Mouse (Mus musculus) left cerebral cortex, postnatal 36 days (tissue): ENCODE measurements around the gene Ism2. TPM values are rescaled to one million over a fixed set of nuclear protein-coding genes. Genes with fewer than 3 reads are reported as not detected.

Source experiments
- DNase-seq, 2 experiments: peaks; one replicate each; pipeline ENCODE4 v3.0.0; 2021 to 2022; ENCODE audit warnings: low spot score in 2 of 2, mixed read lengths in 1 of 2
- intact Hi-C: fragments of 180-260 bp; cut with DNase I; formaldehyde crosslinking; loops from one replicate; pipeline ENCODE4 v1.15.1; 2025
- microRNA-seq: library from miRNA; unstranded; fragments of <30 nt; microRNA quantifications from one replicate; pipeline ENCODE4 v1.2.0, GENCODE M21; 2022
- total RNA-seq, 2 experiments: library from RNA; stranded (reverse); gene quantifications; 2 replicates each; pipeline ENCODE4 v1.2.3; 2021

Gene Ism2
- total RNA-seq, 2 experiments from 2014 or later = 0.32 TPM; not detected in 1

DNA sequence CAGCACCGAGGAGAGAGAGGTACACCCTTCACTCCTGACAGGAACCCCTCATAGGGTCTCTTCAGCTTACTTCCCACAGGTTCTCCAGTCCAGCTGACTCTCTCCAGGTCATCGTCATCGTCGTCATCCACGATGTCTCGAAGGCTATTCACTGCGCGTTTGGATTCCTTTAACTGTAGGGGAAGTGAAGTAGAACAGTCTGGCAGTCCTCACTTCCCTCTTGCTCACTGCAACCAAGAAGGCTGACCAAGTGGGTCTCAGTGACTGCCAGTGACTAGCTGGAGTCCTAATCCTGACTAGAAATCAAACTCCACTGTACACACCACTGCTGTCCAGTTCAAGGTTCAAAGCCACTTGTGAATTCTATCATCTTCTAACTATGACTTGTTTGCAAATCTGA, 38.9 kb downstream of the Ism2 start:
- DNase-seq = no peak
- intact Hi-C loops = loop anchor here (10.0 kb wide), 1 partner anchor 74 kb away; no protein-coding TSS in a partner anchor

DNA sequence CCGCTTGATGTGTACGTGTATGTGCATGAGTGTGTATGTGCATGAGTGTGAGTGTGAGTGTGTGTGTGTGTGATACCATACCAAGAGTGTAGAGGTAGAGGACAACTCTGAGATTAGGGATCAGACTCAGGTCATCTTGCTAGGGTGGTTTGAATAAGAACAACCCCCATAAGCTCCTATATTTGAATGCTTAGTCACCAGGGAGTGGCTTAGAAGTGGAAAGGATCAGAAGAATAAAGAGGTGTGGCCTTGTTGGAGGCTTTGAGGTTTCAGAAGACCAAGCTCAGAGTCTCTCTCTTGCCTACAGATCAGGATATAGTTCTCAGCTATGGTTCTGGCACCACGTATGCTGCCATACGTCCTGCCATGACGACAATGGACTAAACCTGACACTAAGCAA, 42.9 kb downstream of the Ism2 start:
- intact Hi-C loops = no loop called here
- DNase-seq = no peak

DNA sequence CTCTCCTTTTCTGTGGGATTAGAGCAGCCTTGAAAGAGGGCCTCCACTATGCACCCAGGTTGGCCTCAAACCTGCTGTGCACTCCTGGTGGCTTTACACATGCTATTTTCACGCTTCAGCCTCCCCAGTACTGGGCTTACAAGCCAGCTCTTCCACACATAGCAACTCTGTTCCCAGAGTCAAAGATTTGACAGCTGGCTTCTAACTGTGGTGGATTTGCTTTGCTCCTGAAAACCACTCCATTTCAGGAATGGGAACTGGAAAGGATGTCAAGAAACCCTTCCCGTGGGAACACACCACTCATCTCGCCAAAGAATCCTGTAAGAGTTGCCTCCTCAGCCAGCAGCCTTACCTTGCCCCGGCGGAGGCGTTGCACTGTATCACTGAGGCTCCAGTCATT, 45.6 kb downstream of the Ism2 start:
- DNase-seq = no peak
- intact Hi-C loops = no loop called here

DNA sequence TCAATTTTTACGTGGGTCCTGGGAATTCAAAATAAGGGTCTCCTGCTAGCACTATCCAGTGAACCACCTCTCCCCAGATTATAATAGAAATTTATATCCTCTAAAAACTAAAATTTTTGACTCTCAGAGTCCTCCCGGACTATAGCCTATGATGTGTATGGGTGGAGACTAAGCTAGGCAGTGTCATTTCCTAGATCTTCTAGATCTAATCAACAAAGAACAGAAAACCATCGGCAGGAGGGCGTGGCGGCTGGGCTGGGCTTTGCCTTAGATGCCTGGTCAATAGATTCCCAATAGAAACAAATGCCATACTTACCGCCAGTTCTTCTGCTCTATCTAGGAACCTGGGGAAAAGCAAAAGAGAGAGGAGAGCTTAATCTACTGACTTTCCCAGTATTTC, 49.3 kb downstream of the Ism2 start:
- no peak for DNase-seq
- intact Hi-C loops = no loop called here

DNA sequence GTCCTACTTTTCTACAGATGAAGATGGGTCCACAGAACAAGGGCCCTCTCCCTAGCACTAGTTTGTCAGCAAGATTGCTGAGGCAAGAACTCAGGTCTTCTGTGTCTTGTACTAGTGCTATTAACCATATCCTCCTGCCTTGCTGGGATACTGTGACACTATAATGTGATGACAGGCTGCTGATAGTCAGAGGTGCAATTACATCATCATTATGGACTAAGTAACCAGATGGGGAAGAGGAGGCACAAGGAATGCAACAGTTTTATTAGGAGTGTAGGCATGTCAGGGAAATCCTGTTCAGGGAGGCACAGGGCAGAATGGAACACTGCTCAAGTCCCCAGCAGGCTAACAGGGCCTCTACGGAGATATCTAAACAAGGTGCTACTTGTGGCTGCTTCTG, 60.9 kb downstream of the Ism2 start, which contains the start of gene Noxred1:
TSS of gene Noxred1 (minus strand) at position 101 of the 400 bp plus-strand sequence.
- intact Hi-C loops = no loop called here
- DNase-seq = no peak

DNA sequence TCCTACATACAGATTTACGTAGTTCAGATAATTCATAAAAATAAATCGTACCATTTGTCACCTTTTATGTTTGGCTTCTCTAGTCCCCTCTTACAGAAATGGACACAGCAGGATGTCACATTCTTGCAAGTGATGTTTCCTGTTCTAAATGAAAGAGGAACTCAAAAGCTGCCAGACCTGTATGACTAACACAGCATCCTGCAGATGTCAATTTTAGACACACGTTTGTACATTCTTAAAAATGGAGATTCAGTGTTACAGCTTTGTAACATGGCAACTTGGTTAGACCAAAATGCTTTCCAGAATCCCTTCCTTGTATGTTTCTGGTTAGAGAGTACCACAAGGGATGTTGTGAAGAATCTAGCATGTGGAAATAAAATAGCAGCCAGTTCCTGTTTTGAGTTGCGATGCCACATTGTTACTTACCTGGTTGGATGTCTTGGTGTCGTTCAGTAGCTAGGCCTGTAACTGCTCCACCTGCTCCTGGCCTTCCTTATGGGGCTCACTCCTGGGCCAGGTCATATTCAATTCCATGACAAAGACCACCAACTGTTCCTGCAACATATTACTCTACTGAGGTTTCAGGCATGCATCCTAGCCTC, 62.5 kb downstream of the Ism2 start:
- DNase-seq = no peak
- intact Hi-C loops = no loop called here

DNA sequence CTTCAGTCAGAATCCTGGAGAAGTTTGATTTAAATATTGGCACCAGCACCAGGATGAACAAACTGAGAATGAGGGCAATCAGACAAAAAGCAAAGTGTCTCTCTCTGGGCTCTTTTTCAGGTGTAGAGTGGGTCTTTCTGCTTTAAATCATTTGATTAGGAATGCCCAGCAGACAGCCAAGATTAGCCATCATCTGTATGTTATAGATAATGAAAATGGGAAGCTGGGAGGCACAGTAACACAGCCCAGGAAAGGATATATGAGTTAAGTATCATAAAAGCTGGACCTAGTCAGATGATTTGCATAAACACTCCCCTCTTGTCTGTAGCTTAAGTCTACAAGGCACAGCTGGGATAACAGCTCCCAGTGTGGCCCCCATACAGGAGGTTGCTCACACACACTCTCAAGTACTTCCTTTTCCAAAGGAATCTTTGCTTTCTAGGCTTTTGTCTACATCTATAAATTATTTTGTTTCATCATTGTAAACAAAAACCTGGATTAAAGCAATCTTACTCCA, 69.1 kb downstream of the Ism2 start:
- intact Hi-C loops = no loop called here
- no peak for DNase-seq

DNA sequence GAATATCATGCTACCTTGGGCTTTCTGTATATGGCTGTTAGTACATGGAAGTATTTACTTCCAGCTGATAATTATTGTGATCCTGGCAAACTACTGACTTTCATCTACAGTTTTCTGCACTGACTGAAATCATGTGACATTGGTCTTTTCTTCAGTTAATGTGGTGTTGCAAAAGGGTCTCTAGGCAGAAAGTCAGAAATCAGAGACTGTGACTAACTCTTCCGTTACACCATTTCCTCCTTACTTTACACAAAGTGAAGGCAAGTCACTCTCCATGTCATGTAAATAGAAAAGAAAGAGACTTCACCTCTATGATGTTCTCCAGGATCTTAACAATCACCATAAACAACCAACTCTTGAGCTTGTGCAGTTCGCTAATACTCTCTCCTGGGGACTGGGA, 69.9 kb downstream of the Ism2 start:
- intact Hi-C loops = no loop called here

More for the DNA sequence above, 69.9 kb downstream of the Ism2 start:
- no peak for DNase-seq

Small RNA genes lying within 50 kb of the gene (microRNA-seq; reads per million reads assigned to microRNA genes)
- not detected for gene Gm47293

Other genes starting within 250 kb of the Ism2 start
- gene Ngb, start 197.2 kb downstream of the Ism2 start, total RNA-seq = 1 to 10 TPM; 6.6 to 7.7 TPM
- 10 to 100 TPM; 47.8 to 49.5 TPM for gene Gstz1, start 152.5 kb downstream of the Ism2 start, total RNA-seq
- 10 to 100 TPM; 16.2 to 18.8 TPM for gene Pomt2, start 151.7 kb downstream of the Ism2 start, total RNA-seq
- gene Samd15, start 100.0 kb downstream of the Ism2 start, total RNA-seq = 1 to 10 TPM; 4.1 to 4.8 TPM
- 10 to 100 TPM; 28.0 to 29.1 TPM for gene Tmed8, start 99.3 kb downstream of the Ism2 start, total RNA-seq
- gene Noxred1, start 61.0 kb downstream of the Ism2 start, total RNA-seq = 1 to 10 TPM in 1 of 2 experiments, under 1 TPM in 1; 0.84 to 1.8 TPM
- 10 to 100 TPM; 52.1 to 58.6 TPM for gene Vipas39, start 33.4 kb downstream of the Ism2 start, total RNA-seq
- 100 to 1,000 TPM; 173 to 174 TPM for gene Ahsa1, start 33.2 kb downstream of the Ism2 start, total RNA-seq
- gene Sptlc2, start 88.7 kb upstream of the Ism2 start, total RNA-seq = 10 to 100 TPM; 33.7 to 34.1 TPM
- 10 to 100 TPM; 92.2 to 97.3 TPM for gene Slirp, start 144.2 kb upstream of the Ism2 start, total RNA-seq
- 10 to 100 TPM; 14.6 to 19.0 TPM for gene Alkbh1, start 144.3 kb upstream of the Ism2 start, total RNA-seq
- 10 to 100 TPM; 64.7 to 73.8 TPM for gene Snw1, start 172.6 kb upstream of the Ism2 start, total RNA-seq
- not detected for gene Gm5788, start 195.0 kb upstream of the Ism2 start, total RNA-seq
- gene Gm8300, start 214.6 kb upstream of the Ism2 start, total RNA-seq = not detected